Mouse (Mus musculus): ENCODE data around the gene Sugt1.
A peak's percentile ranks its signal among the peaks of the same experiment; 100 is the strongest.

Sugt1 gene

DNA sequence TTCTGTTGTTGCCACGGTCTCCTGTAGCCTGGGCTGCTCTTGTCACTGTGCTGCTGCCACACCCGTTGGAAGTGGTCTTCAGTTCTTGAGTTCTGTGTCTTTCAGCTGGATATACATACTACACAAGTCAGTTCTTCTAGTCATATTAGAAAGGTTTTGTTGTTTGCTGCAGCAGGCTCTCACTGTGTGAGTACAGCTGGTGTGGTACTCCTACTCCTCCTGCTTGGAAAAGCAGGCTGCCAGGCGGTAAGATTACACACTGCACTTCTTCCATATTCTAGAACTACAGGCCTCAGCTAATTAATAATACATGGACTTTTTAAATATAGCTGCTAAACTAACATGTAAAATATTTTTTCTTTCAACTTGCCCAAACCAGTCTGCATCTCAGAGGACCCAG lies 19.4 kb downstream of the Sugt1 start:
- DNase-seq (ENCODE audit: extremely low spot score, low spot score) = no peak

DNA sequence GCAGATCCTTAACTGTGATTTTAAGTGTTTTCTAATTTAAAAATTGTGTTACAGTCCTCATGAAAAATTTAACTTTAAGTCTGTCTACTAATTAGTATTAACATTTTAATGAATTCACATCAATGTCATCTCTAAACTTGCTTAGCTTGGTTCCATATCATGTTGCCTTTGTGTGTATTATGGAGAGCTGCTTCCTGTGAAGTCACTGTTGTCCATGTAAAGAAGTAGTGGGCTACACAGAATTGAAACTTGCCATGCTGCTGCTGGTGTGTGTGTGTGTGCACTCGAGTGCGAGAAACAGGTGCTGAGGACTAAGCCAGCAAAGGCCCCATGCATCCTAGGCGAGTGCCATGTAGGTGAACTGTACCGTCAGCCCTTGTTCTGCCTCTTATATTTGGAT lies 19.9 kb downstream of the Sugt1 start:
- no peak for DNase-seq (ENCODE audit: extremely low spot score, low spot score)

DNA sequence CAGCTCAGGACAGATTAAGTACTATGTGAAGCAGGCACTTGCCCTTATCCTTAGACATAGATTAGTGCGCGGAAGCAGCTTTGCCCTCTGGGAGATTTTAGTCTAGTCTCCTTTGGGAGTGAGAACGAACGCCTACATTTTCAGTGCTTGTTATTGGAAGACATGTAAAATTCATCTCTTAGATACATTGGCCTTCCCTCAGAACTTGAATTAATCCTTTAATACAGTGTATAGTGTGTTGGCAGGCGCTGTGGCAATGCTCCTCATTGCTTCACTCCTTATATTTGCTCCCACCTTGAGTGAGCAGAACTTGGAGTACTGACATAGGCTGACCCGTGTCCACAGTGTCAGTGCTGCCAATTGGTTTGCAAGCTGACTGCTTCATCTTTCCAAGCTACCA lies 20.8 kb downstream of the Sugt1 start:
- no peak for DNase-seq (ENCODE audit: extremely low spot score, low spot score)

DNA sequence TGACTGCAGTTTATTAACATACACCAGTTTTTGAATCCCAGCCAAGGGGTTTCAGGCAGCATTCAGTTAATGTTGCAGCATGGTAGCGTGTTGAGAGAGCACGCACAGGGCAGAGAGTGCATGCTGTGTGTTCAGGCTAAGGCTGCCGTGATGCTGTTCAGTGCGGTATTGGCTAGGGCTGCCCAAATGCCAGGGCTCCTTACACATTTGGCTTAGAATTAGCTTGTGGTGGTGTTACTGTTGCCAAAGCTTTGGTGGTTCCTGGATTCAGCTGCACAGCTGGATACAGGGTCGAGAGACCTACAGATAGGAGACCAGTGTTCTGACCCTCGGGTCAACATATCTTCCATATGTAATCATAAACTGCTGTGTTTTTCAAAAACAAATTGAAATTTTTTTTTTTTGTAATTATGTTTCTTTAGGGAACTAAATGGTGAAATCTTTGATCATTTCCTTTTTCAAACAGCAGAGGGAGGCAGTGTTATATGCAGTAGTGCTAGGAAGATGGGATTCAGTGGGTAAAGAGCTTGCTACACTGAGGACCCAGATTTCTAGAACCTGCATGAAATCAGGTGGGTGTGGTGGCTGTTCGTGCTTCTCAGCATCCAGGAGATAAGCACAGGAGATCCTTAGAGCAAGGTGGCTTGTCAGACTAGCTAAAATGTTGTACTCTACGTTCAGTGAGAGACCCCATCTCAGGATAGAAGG lies 29.8 kb downstream of the Sugt1 start:
- DNase-seq (ENCODE audit: extremely low spot score, low spot score) = no peak

DNA sequence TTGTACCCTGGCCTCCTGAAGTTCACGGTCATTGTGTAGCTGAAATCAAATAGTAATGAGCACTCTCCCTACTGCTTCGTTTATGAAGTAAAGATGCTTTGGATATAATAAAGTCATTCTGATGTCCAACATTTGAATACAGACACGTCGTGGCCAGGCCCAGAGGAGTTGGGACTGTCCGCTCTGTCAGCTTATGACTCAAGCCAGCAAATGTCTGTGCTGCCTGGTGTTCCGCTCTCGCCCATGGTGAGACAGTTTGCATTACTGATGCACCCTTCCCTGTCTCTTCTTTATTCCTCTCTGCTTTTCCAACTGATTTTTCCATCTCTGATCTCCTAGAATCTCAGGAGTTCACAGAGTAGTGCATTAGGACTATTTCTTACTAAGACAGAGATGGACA lies 32.3 kb downstream of the Sugt1 start:
- no peak for DNase-seq (ENCODE audit: extremely low spot score, low spot score)

DNA sequence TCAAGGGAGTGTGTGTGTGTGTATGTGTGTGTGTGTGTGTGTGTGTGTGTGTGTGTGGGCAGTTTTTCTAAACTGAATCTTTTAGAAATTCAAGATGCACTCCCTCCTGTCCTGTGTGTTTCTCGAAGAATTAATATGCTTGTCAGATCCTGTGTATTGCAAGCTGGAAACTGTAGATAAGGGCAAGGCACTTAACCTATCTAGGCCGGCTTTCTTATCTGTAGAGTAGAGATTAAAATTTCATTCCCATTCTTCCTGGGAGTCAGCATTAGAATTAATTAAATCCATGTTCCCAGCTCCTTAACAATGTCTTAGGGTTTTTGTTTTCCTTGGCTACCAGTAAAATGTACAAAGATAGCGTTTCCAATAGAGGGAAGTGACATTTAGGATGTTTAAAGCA lies 33.7 kb downstream of the Sugt1 start:
- no peak for DNase-seq (ENCODE audit: extremely low spot score, low spot score)

DNA sequence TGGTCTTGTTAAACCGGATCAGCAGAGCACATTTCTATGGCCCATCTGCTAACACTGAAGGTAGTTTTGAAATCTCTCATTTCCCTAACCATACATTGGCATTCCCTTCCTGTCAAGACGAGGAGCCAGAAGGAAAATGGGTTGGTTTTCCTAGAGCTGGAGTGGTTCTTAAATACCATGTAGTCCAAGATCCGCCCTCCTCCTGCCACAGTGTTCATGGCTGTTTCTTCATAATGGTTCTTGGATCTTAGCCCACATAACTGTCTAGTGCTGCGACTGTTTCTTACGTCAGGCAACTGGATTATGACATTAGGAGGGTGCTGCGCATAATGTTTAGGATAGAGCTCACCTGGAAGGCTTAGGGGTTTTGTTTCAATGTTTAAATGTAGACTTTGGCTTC lies 44.8 kb downstream of the Sugt1 start:
- DNase-seq (ENCODE audit: extremely low spot score, low spot score) = no peak

DNA sequence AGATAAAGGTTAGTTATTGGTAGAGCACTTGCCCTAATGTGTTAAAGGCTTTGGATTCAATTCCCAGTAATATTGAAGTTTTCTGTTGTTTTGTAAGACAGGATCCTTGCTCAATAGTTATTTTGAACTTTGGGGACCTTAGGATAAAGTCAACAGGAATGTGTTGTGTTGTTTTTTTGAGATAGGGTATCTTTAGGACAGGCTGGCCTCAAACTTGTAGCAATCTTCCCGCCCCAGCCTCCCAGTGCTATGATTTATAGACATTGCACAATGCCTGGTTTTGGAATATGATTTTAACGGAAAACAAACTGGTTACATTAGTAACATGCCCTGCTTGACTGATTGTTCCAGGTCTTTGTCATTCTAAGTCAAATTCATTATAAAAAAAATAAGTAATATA lies 45.7 kb downstream of the Sugt1 start:
- DNase-seq (ENCODE audit: extremely low spot score, low spot score) = no peak

DNA sequence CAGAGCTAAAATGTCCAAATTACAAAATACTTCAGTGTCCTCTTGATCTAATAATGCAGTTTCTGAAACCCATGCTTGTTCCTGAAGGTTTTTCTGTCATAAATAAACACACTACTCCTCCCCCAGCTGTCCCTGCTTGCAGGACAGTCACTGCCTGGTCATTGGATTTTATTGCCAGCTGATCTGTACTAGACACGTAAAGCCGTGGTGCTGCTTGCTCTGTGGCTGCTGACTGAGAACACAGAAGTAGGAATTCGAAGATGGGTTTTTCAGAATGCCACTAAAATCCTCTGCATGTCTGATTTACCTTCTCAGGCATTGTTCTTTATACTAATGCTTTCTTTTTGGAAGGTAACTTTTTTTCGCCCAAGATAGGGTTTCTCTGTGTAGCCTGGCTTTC lies 49.3 kb downstream of the Sugt1 start:
- no peak for DNase-seq (ENCODE audit: extremely low spot score, low spot score)

DNA sequence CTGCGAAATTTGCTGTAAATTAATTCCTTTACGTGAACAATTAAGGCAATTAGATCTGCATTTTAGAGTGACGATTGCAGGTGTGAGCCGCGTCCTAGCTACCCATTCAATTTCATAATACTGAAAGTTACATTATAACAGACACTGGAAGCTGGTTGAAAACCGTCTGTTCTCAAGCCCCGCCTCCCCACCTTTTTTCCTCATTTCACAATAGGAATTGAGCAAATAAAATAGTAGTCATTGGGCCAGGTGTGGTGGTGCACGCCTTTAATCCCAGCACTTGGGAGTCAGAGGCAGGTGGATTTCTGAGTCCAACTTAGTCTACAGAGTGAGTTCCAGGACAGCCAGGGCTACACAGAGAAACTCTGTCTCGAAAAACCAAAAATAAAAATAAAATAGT lies 54.6 kb downstream of the Sugt1 start:
- DNase-seq (ENCODE audit: extremely low spot score, low spot score) = no peak

DNA sequence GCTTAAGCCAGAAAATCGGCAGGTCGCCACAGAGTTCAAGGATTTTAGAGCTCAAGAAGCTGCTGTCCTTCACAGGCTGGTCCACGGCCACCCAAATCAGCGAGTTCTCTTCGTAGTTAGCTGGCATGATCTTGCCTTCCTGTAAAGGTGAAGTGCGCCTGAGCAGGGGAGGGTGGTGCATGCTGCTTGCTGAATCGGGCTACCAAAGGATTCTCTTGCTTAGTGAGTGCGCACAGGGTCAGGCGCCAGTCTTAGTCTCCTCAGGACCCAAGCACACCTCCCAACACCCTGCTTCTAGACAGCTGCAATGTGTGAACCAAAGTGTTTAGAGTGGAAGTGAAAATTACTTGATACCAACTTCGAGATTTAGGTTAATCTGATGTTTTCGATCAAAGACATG lies 57.9 kb downstream of the Sugt1 start:
- DNase-seq (ENCODE audit: extremely low spot score, low spot score) = no peak

DNA sequence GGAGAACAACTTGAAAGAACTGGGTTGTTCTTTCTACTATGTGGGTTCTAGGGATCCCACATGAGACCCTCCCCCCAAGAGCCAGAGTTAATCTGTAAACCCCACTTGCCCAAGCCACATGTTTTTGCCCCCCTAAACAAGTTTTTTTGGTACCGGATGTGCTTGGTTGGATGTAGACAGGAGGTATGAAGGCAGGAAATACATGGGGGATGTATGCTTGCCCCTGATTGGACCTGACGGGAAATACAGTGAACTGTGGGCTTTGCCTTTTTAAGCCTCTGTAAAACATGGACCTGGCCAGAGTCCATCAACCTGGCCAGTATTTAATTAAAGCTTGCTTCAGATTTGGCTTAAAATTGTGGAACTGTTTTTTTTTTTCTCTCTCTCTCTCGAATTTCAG lies 62.2 kb downstream of the Sugt1 start:
- no peak for DNase-seq (ENCODE audit: extremely low spot score, low spot score)

DNA sequence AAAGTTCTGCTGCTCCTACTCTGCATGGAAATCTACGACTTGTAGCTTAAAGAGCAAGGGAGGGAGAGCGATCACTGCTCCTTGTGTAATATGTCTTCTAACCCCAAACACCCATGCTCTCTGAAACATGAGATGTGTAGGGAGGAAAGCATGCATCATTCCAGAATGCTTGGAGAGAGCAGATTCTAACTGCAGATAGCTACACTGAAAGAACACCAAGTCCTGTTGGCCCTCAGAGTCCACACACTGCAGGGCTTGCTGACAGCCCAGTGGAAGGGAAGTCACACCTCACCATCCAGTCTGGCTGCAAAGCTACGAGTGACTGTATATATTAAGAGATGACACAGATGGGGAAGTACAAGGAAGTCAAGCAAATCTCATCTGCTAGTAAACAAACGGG lies 65.2 kb downstream of the Sugt1 start:
- DNase-seq (ENCODE audit: extremely low spot score, low spot score) = no peak

DNA sequence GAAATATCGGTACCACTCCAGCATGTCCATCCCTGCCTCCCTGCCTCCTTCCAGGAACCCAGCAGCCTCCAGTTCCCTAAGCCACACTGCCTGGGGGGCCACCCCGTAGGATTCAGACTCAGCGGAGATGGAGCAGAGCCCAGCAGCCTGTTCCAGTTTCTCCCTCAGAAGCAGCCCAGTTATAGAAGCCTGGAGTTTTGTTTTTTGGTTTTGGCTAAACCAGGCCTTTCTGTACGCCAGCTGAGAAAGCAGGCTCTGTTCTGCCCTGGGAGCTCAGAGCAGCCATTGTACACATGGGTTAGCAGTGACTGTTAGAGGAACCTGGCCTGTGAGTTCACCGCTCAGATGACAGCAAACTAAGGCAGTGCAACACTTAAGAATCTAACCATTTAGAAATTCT lies 70.8 kb downstream of the Sugt1 start:
- DNase-seq (ENCODE audit: extremely low spot score, low spot score) = no peak

DNA sequence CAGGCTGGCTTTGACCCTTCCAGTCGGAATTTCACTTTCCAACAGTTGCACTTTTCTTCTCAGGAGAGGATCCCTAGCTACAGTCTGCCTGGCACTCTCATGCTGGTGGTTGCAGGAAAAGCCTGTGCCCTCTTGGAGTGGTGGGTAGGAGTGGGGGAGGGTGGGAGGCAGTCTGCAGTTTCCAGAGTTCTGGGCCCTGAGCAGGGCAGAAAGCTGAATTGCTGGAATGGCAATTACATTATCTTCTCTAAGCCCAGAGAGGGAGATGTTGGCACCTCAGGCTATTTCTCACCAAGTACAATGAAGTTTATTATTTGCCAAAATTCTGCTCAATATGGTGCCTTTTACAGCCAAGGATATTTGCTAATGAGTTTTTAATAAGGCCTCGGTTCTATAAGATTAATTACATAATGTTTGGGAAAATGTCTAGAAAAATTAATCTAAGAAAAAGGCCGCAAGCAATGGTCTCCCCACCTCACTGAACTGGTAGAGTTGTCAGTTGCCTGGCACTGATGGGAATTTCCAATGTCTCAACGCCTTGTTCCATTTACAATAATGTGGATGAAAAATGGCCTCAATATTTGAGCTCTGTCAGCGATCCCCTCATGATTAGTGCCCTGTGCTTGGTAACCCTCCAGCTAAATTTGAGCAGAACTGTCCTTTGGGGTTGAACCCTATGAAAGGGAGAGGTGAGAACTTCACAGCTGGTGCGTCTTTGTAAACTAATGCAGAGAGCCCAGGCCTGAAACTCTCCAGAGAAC lies 71.4 kb downstream of the Sugt1 start:
- no peak for DNase-seq (ENCODE audit: extremely low spot score, low spot score)

DNA sequence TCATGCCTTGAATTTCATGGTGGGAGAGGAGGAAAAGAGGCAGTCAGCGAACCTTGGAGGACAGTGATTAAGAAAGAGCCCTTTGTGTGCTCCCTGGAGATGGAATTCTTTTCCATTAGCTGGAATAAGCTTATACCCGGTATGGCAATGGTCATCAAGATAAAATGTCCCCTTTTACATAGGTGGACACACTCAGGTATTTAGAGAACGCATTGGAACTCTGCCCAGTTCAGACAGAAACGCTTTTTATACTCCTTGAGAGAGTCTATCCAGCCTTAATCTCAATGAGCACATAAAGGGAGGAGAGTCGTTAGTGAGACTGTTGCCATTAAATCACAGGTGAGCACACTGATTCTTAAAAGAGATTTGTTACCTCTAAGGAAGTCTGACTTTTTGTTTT lies 73.0 kb downstream of the Sugt1 start:
- no peak for DNase-seq (ENCODE audit: extremely low spot score, low spot score)

DNA sequence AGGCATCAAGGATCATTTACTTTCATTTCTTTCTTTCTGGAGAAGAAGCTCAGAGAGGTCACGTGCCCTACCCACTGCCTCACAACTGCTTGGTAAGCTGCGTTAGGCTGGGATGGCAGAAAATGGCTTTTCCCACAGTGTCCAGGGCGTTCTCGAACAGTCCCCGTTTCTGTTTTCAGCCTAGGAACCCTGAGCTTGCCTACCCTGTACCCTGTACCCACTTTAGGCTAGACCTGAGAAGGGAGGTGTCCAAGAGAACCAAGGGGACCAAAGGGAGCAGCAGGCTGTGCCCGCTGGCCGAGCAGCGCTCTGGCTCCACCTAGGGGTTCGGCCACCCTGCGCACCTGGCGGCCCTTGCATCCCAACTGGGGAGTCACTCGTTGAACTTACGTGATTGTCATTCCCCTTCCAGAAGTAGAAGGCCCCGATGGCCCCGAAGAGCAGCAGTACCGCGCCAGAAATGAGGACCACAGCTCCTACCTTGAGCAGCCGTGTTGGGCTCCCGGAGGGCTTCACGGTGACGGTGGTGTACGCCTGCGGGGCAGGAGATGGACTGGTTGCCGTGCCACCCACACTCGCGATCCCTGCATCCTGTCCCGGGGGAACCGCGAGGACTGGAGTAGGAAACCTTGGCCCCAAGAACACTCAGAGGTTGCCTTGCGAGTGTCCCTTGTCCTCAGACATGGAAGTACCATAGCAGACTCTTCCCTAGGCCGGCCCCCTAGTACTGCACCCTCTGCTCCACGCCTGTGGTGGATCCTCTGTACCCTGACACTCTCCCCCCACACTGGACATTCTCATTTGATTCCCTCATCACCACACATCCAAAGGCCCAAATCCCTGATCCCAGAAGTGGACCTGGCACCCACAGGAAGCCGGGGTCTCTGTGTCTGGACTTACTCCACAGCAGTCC lies 73.8 kb downstream of the Sugt1 start:
- peak; percentile 66 for DNase-seq (ENCODE audit: extremely low spot score, low spot score)

DNA sequence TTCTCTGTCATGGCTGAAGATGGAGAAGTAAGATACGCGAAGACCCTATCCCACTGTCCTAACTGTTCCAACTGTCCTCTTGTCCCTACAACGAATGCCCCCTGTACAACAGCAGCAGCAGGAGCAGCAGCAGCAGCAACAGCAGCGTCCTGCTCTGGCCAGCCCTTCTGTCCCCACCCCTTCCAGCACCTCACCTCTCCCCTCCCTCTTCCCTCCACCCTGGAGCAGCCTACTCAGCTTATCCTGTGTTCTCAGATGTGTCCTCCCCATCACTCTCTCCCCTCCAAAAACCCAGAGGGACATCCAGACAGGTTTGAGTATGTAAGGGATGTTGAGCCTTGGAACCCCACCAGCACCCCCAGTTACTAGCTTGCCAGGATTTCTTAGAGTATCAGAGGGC lies 74.5 kb downstream of the Sugt1 start, which contains the start of gene Cnmd:
TSS of gene Cnmd (minus strand) at position 170 of the 400 bp plus-strand sequence.
- DNase-seq (ENCODE audit: extremely low spot score, low spot score) = no peak

DNA sequence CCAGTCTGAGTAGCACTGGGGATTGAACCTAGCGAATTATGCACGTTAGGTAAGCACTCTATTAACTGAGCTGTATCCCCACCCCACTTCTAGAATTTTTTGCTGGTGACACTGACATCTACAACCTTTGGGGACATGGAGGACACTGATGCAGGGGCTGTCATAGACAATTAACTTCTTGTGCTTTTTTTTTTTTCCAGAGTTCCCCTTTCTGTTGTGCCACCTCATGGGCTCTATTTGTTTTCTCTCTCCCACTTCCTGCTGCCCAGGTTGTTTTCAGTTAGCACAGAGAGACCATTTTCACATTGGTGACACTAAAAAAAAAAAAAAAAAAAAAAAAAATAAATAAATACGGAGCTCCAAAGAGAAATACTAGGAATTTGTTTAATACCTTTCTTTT lies 83.5 kb downstream of the Sugt1 start:
- no peak for DNase-seq (ENCODE audit: extremely low spot score, low spot score)

DNA sequence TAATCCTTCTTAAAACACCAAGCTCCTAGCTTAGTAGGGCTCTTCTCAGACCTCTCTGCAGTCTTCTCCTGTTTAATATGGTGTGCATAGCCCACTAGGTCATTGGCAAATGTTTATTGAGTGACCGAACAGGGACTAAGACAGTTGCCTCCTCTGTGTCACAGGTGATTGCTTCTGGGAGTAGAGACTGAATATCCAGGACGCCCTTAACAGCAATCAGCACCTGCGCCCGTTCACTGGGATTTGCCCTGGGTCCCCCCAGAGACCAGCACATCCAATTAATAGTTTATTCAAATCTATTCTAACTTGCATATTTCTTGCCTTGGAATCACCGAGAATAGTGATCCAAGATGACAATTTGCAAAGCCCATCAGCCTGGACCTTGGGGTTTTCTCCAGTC lies 85.1 kb downstream of the Sugt1 start:
- DNase-seq (ENCODE audit: extremely low spot score, low spot score) = no peak

DNA sequence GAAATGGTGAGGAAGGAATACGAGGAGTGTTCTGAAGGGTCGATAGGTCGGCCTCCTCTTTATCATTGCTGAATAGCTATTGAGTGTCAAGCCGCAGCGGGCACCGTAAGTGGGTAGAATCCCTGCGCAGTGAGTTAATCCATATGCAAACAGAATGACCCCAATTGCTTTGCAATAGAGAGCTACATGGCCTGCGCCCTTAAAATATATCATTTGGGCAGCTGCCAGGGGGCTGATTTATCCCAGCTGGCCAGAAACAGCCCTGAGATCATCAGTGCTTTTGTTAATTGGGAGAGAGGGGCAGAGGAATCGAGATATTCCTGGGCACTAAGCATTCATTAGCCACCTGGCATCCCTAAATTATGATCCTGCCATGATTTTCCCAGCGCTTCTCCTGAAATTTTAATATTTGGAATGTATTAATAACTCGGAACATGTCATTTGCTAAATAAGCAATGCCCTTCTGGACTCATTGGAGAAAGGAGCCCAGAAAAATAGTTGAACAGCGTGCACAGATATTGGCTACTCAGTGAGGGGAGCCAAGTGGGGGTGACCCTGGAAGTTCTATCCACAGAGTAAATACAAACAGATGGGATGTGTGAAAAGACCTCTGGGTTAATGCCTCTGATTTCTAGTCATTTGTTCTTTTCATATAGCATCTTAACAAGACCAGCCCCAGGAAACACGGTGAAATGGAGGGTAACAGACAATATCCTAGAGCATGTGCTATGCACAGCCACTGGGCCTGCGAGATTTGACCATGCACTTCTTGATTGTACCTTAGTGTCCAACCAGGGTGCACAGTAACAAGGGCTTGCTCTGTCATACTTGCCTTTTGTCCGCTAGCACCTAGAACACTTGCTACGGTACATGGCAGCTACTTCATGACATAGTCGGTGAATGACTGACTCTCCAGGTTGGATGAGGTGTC lies 85.9 kb downstream of the Sugt1 start:
- DNase-seq (ENCODE audit: extremely low spot score, low spot score) = no peak

All from neural tube, embryonic 10.5 days (tissue).